Mouse (Mus musculus): ENCODE measurements around the gene Alkbh7. TPM values are rescaled to one million over a fixed set of nuclear protein-coding genes. Genes with fewer than 3 reads are reported as not detected.

Gene Alkbh7
- polyA plus RNA-seq, 1 experiment: 32.3 TPM

- DNase-seq (ENCODE audit: low read depth): no peak
Measured at GRCm38 (mm10) chr17:57030931-57031660, 34.0 kb downstream of the Alkbh7 start, which contains the start of gene Khsrp. Khsrp (minus strand) TSS chr17:57031522.

GRCm38 (mm10) chr17:57031661-57032420 is 34.7 kb downstream of the Alkbh7 start:
- DNase-seq (ENCODE audit: low read depth): peak; percentile 100

GRCm38 (mm10) chr17:57032854-57033253 is 35.7 kb downstream of the Alkbh7 start:
- no peak for DNase-seq (ENCODE audit: low read depth)

DNA sequence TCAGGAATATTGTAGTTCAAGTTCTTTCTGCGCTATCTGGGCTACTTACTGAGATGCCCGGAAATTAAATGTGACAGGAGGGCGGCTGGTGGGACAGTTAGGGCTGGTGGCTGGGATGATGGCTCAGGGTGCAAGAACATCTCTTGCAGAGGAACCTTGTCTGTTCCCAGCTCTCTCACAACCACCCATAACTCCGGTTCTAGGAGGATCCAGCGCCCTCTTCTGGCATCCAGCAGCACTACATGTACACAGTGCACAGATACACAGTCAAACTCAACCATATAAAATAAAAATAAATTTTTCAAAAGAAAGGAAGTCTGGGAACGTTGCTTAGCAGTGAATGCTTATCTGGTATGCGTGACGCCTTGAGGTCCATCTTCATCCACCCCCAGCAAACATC is 41.8 kb downstream of the Alkbh7 start:
- DNase-seq (ENCODE audit: low read depth): no peak

GRCm38 (mm10) chr17:57041554-57041953 is 44.4 kb downstream of the Alkbh7 start, which contains the start of gene Slc25a41:
Slc25a41 (minus strand) TSS chr17:57041654.
- DNase-seq (ENCODE audit: low read depth): no peak

DNA sequence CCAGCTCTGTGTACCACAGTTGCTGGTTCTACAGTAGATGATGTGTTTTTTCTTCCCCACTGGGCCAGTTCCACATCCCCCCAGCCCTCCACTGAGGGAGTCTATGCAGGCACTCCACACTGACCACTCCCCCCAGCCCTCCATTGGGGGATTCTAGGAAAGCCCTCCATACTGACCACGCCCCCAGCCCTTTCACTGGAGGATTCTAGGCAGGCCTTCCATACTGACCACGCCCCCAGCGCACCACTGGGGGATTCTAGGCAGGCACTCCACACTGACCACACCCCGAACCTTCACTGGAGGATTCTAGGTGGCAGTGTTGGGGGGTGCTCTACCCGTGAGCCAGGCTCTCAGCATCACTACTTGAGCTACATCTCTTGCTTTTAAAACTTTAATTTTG is 50.3 kb downstream of the Alkbh7 start:
- no peak for DNase-seq (ENCODE audit: low read depth)

DNA sequence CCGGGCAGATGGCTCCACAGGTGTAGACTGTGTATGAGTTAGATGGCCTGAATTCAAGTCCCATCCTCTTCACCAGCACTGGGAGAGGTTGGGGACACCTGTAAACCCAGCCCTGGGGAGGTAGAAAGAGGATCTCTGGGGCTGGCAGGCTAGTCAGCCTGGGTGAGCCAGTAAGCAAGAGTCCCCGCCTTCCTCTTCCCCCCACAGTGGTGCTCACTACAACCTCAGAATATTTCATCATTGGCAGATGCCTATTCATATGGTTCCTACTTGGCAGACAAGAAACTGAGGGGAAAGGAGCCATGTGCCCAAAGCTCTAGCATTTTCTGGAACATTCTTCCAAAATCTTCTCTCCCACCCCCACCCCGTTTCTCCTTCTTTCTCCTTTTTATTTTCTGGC is 51.7 kb downstream of the Alkbh7 start:
- no peak for DNase-seq (ENCODE audit: low read depth)

Other genes starting within 250 kb of the Alkbh7 start
- gene Nrtn, start 239.8 kb upstream of the Alkbh7 start, polyA plus RNA-seq (2012; rRNA removed): 17.9 and 22.6 TPM in 2 replicates
- gene Dus3l, start 232.6 kb upstream of the Alkbh7 start, polyA plus RNA-seq (2012; rRNA removed): 48.3 and 52.0 TPM in 2 replicates
- 1.1 and 1.2 TPM in 2 replicates for gene Prr22, start 227.1 kb upstream of the Alkbh7 start, polyA plus RNA-seq (2012; rRNA removed)
- 11.2 and 13.1 TPM in 2 replicates for gene Rfx2, start 166.3 kb upstream of the Alkbh7 start, polyA plus RNA-seq (2012; rRNA removed)
- gene Acsbg2, start 122.9 kb upstream of the Alkbh7 start, polyA plus RNA-seq (2012; rRNA removed): 0.74 and 1.5 TPM in 2 replicates
- gene 1700061G19Rik, start 121.9 kb upstream of the Alkbh7 start, polyA plus RNA-seq (2012; rRNA removed): 0.23 and 0.38 TPM in 2 replicates
- 33.6 and 36.4 TPM in 2 replicates for gene Mllt1, start 61.9 kb upstream of the Alkbh7 start, polyA plus RNA-seq (2012; rRNA removed)
- gene Acer1, start 15.2 kb upstream of the Alkbh7 start, polyA plus RNA-seq (2012; rRNA removed): not detected in 2 replicates
- gene Clpp, start 7.0 kb upstream of the Alkbh7 start, polyA plus RNA-seq (2012; rRNA removed): 171 and 183 TPM in 2 replicates
- gene Pspn, start 2.7 kb downstream of the Alkbh7 start, polyA plus RNA-seq (2012; rRNA removed): not detected in 2 replicates
- 32.5 and 37.8 TPM in 2 replicates for gene Gtf2f1, start 13.9 kb downstream of the Alkbh7 start, polyA plus RNA-seq (2012; rRNA removed)
- gene Gm17949, start 14.1 kb downstream of the Alkbh7 start, polyA plus RNA-seq (2012; rRNA removed): 0.20 and 0.47 TPM in 2 replicates
- gene Khsrp, start 34.2 kb downstream of the Alkbh7 start, polyA plus RNA-seq (2012; rRNA removed): 44.9 and 61.6 TPM in 2 replicates
- gene Slc25a41, start 44.3 kb downstream of the Alkbh7 start, polyA plus RNA-seq (2012; rRNA removed): 0.12 and 0.29 TPM in 2 replicates
- gene Crb3, start 61.8 kb downstream of the Alkbh7 start, polyA plus RNA-seq (2012; rRNA removed): 38.7 and 47.6 TPM in 2 replicates
- 49.0 and 61.9 TPM in 2 replicates for gene Slc25a23, start 62.5 kb downstream of the Alkbh7 start, polyA plus RNA-seq (2012; rRNA removed)
- gene Dennd1c, start 81.2 kb downstream of the Alkbh7 start, polyA plus RNA-seq (2012; rRNA removed): 5.0 and 5.4 TPM in 2 replicates
- gene Tubb4a, start 90.4 kb downstream of the Alkbh7 start, polyA plus RNA-seq (2012; rRNA removed): 2.5 and 4.3 TPM in 2 replicates
- gene Tnfsf9, start 108.0 kb downstream of the Alkbh7 start, polyA plus RNA-seq (2012; rRNA removed): 0.55 and 0.58 TPM in 2 replicates
- gene Cd70, start 152.4 kb downstream of the Alkbh7 start, polyA plus RNA-seq (2012; rRNA removed): not detected in 2 replicates
- gene Tnfsf14, start 196.8 kb downstream of the Alkbh7 start, polyA plus RNA-seq (2012; rRNA removed): 0.24 and 0.32 TPM in 2 replicates
- gene C3, start 230.8 kb downstream of the Alkbh7 start, polyA plus RNA-seq (2012; rRNA removed): 194 and 273 TPM in 2 replicates

Data from gonadal fat pad, adult 2 months (tissue).